Mouse (Mus musculus) olfactory bulb, adult 2 months (tissue): ENCODE measurements around the gene Ppp1r12a.

ENCODE experiments used
- CTCF ChIP-seq: fragments of 200-500 bp; IDR thresholded peaks from 2 replicates; pipeline ENCODE4 v1.5.1; 2012; ENCODE audit warnings: low read depth, mild to moderate bottlenecking, low read length, moderate library complexity; ENCODE audit not compliant: insufficient read depth
- POLR2A ChIP-seq: fragments of 200-500 bp; IDR thresholded peaks from 2 replicates; pipeline ENCODE4 v1.6.1; 2012; ENCODE audit warnings: mild to moderate bottlenecking, low read depth, low read length, moderate library complexity; ENCODE audit not compliant: insufficient read depth

DNA sequence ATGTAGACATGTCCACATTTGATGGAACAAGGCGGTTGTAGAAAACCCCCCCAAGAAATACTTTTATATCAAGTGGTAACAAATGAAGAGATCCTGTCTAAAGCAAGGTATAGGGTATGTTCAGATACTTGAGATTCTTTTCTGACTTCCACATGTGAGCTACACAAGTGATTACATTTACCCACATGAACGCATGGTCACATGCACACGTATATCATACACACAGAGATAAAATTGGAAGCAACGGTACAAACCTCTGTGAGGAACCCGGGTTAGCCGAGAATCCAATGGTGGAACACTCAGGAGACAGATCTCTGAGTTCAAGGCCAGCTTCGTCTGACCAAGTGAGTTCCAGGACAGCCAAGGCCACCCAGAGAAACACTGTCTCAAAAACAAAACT is 166.4 kb downstream of the Ppp1r12a start:
- TF ChIP-seq CTCF (no peak), POLR2A (no peak)
